Mouse (Mus musculus) left cerebral cortex, adult 6 months (tissue): ENCODE measurements around the gene Shd. TPM values are rescaled to one million over a fixed set of nuclear protein-coding genes. Genes with fewer than 3 reads are reported as not detected.

Source experiments
- long read RNA-seq, 2 experiments: library from polyadenylated mRNA; unstranded; transcript quantifications; one replicate each; pipeline ENCODE4 v2.0.0; 2019 to 2020
- polyA plus RNA-seq: library from polyadenylated mRNA; unstranded; fragments of <200 nt; fragmentation: Nextera tagmentation; gene quantifications from 2 replicates; pipeline ENCODE4 v1.2.3, GENCODE M21; 2021

The Shd gene
- 37.4 and 37.8 TPM in 2 replicates for polyA plus RNA-seq
- long read RNA-seq, experiment 1, transcript Shd-201 (7 exons, 1,546 nt), result major isoform, 50 of 119 reads
- long read RNA-seq, experiment 1, transcript Shd-202 (7 exons, 1,430 nt), result minor isoform, 30 of 119 reads
- long read RNA-seq, experiment 1, partial matches to known transcripts, result 8 of 119 reads
- long read RNA-seq, experiment 1, other reads (novel, unspliced or antisense), result 31 of 119 reads
- long read RNA-seq, experiment 2, transcript Shd-201 (7 exons, 1,546 nt), result major isoform, 21 of 40 reads
- long read RNA-seq, experiment 2, transcript Shd-202 (7 exons, 1,430 nt), result minor isoform, 13 of 40 reads
- long read RNA-seq, experiment 2, partial matches to known transcripts, result 1 of 40 reads
- long read RNA-seq, experiment 2, other reads (novel, unspliced or antisense), result 5 of 40 reads

GRCm38 (mm10) chr17:55969966-55970891 is at the start of gene Shd:
TSS of gene Shd (plus strand) at chr17:55970467.

DNA sequence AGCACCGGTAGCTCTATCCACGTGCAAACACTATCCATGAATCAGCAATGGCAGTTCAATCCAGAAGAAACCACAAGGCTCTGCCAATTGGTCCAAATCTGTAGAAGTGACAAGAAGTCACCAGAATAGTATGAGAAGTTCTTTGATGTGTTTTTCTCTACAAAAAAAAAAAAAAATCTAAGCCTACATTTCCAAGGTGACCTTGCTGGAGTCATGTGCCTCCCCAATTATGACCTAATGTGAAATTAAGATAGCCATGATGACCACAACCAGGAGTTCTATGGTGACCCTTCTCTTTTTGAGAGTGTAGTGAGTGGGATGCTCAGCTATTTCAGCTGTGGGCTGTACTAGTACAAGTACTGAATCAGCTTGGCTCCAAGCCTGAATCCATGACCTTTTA is 20.9 kb upstream of the Shd start, which contains the start of gene Zfp119b:
Gene Zfp119b, minus strand, starts transcription at position 101 of the 400 bp plus-strand sequence.

DNA sequence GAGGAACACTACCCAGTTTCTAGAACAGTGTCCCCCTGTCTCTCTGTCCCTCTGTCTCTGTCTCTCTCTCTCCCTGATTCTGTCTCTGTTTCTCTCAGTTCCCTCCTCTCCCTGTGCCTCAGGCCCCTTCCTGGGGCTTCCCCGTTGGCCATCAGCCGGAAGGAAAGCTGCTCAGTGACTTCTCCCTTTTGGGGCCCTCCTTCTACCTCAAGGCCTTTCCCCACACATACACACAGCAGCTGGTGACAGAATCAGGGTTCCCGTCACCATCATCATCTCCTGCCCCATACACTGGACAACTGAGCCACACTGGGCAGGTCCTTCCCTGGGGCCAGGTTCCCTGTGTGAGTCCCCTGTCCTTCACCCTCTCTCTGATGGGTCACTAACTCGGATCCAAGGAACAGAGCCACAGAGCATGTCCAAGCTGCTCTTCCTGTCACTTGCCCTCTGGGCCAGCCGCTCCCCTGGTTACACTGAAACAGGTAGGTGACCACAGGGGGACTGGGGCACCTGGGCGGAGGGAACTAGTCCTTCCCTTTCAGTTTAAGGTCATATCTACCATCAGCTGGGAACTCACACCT is 17.7 kb upstream of the Shd start, which contains the start of gene Ebi3:
Gene Ebi3, plus strand, starts transcription at position 194 of the 581 bp plus-strand sequence.

GRCm38 (mm10) chr17:55958918-55959728 is 11.1 kb upstream of the Shd start, which contains the start of gene Yju2:
TSS of gene Yju2 (plus strand) at chr17:55959099.

DNA sequence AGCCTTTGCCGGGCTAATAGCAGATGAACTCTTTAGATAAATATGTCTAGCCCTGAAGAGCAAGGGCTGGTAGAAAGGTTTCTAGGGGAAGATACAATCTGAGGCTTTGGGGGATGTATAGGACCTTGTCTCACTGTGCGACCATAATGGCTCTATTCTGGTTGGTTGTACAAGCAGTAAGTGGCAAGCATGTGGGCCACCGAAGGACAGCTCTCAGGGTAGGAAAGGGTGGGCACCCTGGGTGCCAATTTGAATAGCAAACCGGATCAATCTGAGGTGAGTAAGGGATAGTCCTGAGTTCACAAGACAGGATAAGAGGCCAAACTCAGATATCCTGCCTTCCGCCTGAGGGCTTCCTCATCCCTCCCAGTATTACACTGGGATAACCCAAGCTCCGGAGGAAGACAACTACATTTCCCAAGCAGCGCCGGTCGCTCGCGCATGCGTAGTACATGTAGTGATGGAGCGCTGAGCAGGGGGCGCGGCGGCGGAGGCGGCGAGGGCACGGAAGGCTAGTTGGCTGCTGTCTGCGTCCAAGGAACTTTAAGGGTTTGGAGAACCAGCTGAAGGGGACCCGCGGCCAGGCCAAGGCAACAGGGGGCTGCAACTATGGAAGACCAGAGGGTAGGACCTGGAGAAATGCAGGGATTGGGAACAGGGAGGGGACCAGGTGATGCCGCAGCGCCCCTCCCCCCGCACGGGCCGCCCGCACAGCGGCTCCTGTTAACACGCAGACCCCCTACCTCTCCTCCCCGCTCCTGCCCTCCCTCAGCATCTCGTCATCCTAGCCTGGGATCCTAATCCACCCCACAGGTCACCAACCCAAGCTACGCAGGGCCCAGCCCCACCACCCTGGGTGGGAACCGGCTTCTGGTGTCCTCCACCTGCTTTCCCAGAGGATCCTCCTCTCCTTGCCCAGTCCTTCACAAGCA is 16.0 kb downstream of the Shd start, which contains the start of gene Fsd1:
Gene Fsd1, plus strand, starts transcription at position 480 of the 932 bp plus-strand sequence.

GRCm38 (mm10) chr17:56005415-56006061 is 35.3 kb downstream of the Shd start, which contains the start of the genes Stap2 and Mpnd:
TSS of gene Stap2 (minus strand) at chr17:56005584.
TSS of gene Mpnd (plus strand) at chr17:56005711.

Other genes starting within 250 kb of the Shd start
- gene Adgre4, start 220.5 kb upstream of the Shd start, polyA plus RNA-seq, result not detected in 2 replicates
- 4.1 and 4.2 TPM in 2 replicates for gene Zfp119a, start 91.5 kb upstream of the Shd start, polyA plus RNA-seq
- 5.3 and 6.5 TPM in 2 replicates for gene Zfp959, start 78.4 kb upstream of the Shd start, polyA plus RNA-seq
- 3.0 and 4.5 TPM in 2 replicates for gene Zfp119b, start 21.0 kb upstream of the Shd start, polyA plus RNA-seq
- 2.1 and 2.7 TPM in 2 replicates for gene Ebi3, start 17.8 kb upstream of the Shd start, polyA plus RNA-seq
- 8.7 and 10.8 TPM in 2 replicates for gene Yju2, start 11.4 kb upstream of the Shd start, polyA plus RNA-seq
- gene Fsd1, start 16.0 kb downstream of the Shd start, polyA plus RNA-seq, result 102 and 107 TPM in 2 replicates
- 0.55 and 0.91 TPM in 2 replicates for gene Stap2, start 35.1 kb downstream of the Shd start, polyA plus RNA-seq
- gene Mpnd, start 35.2 kb downstream of the Shd start, polyA plus RNA-seq, result 17.4 and 132 TPM in 2 replicates
- gene Sh3gl1, start 66.2 kb downstream of the Shd start, polyA plus RNA-seq, result 32.5 and 33.5 TPM in 2 replicates
- gene Chaf1a, start 70.0 kb downstream of the Shd start, polyA plus RNA-seq, result 0.65 and 1.1 TPM in 2 replicates
- gene Ubxn6, start 104.6 kb downstream of the Shd start, polyA plus RNA-seq, result 83.6 and 103 TPM in 2 replicates
- 69.1 and 75.3 TPM in 2 replicates for gene Hdgfl2, start 109.2 kb downstream of the Shd start, polyA plus RNA-seq
- 0.04 and 0.28 TPM in 2 replicates for gene Plin4, start 139.3 kb downstream of the Shd start, polyA plus RNA-seq
- 0.95 and 1.1 TPM in 2 replicates for gene Plin5, start 147.1 kb downstream of the Shd start, polyA plus RNA-seq
- gene Lrg1, start 151.5 kb downstream of the Shd start, polyA plus RNA-seq, result 2.7 and 5.0 TPM in 2 replicates
- gene Sema6b, start 169.9 kb downstream of the Shd start, polyA plus RNA-seq, result 3.8 and 23.7 TPM in 2 replicates
- 10.0 and 10.5 TPM in 2 replicates for gene Tnfaip8l1, start 192.0 kb downstream of the Shd start, polyA plus RNA-seq
- 73.7 and 82.8 TPM in 2 replicates for gene Mydgf, start 213.5 kb downstream of the Shd start, polyA plus RNA-seq
- gene Dpp9, start 248.4 kb downstream of the Shd start, polyA plus RNA-seq, result 17.5 and 18.3 TPM in 2 replicates